ENCODE assay signal across 8 mouse cellular contexts in genomic region chr6:39319061-39319761, GRCm38 (mm10). TPM values are rescaled to one million over a fixed set of nuclear protein-coding genes. Genes with fewer than 3 reads are reported as not detected.
DNase-seq lines count a peak whose midpoint lies in the region; ATAC-seq and TF ChIP-seq lines count a peak whose summit lies in the region.

No protein-coding gene starts in this region.

- peak; percentile 80 for DNase-seq in 3134 (ENCODE audit: extremely low read depth, insufficient read length, low spot score)
- peak; percentile 95 for DNase-seq in Muller cell, postnatal 12 days (ENCODE audit: inconsistent ontology term)
- peak; percentile 86 to 87 for DNase-seq in cerebellum, postnatal 25 days
- DNase-seq in heart, adult 2 months = peak; percentile 65 to 83
- peak; percentile 28 for DNase-seq in kidney, postnatal 14 days
- peak; percentile 74 for DNase-seq in lung, postnatal 10 days
- no peak for DNase-seq in embryo, embryonic 9.5 days (ENCODE audit: extremely low spot score)

- peak; percentile 70; the same call in 1 of the 2 replicates for ATAC-seq in stomach, embryonic 16.5 days (ENCODE audit: insufficient read depth, low FRiP score)

- peaks cover 5% of the 10 kb centered on the region for H3K4me1 ChIP-seq in heart, adult 2 months (ENCODE audit: control insufficient read depth, insufficient read depth, low read length)
- no peaks in the 10 kb centered on the region for H3K4me1 ChIP-seq in stomach, embryonic 16.5 days (ENCODE audit: control insufficient read depth, insufficient read depth, low read length)

- 0 out of 2 replicates have a peak, but pooled peaks have one; percentile 26 for TF ChIP-seq EP300 in heart, adult 2 months (IDR thresholded peaks at IDR 0.05; ENCODE audit: insufficient read depth, low read depth, low read length)

- H3K27me3 ChIP-seq in heart, adult 2 months (ENCODE audit: control insufficient read depth, insufficient read depth, low read length) = no peaks in the 10 kb centered on the region
- H3K27me3 ChIP-seq in stomach, embryonic 16.5 days (ENCODE audit: control insufficient read depth, insufficient read depth, low read length) = no peaks in the 10 kb centered on the region

- peak overlapping the region; percentile 74 for H3K27ac ChIP-seq in heart, adult 2 months
- H3K27ac ChIP-seq in stomach, embryonic 16.5 days (ENCODE audit: low read length) = peak overlapping the region; percentile 40; the same call in 1 of the 2 replicates

- no peak for TF ChIP-seq CTCF in heart, adult 2 months (IDR thresholded peaks at IDR 0.05)

- H3K36me3 ChIP-seq in heart, adult 2 months (ENCODE audit: control insufficient read depth, insufficient read depth, low read length) = 0 out of 2 replicates have a peak, but pooled peaks cover 2% of the 10 kb centered on the region
- no peaks in the 10 kb centered on the region for H3K36me3 ChIP-seq in stomach, embryonic 16.5 days (ENCODE audit: control insufficient read depth, insufficient read depth, low read length)

- intact Hi-C loops in heart, adult 2 months (cut with DNase I) = no loop called here

- TF ChIP-seq POLR2A in heart, adult 2 months (IDR thresholded peaks at IDR 0.05; ENCODE audit: insufficient read depth, low read depth, low read length) = no peak

- no peak overlapping the region for H3K4me3 ChIP-seq in heart, adult 2 months
- no peak overlapping the region for H3K4me3 ChIP-seq in stomach, embryonic 16.5 days (replicated peaks; ENCODE audit: low read length)

- H3K79me2 ChIP-seq in heart, adult 2 months (replicated peaks; ENCODE audit: control insufficient read depth, insufficient read depth, low read length) = no peaks in the 10 kb centered on the region

- H3K4me2 ChIP-seq in stomach, embryonic 16.5 days (ENCODE audit: low read depth, low read length) = no peak overlapping the region

- no peaks in the 10 kb centered on the region for H3K9me3 ChIP-seq in stomach, embryonic 16.5 days (replicated peaks; ENCODE audit: control insufficient read depth, low read length)

- 0 out of 2 replicates have a peak overlapping the region, but pooled peaks have one; percentile 21 for H3K9ac ChIP-seq in heart, adult 2 months (ENCODE audit: low read depth, low read length)
- no peak overlapping the region for H3K9ac ChIP-seq in stomach, embryonic 16.5 days (ENCODE audit: low read length)

- 27% methylated on average over 19 of the region's 19 CpGs for WGBS in heart, adult 2 months
- 54% methylated on average over 17 of the region's 19 CpGs for WGBS in stomach, embryonic 16.5 days

RNA-seq across cellular contexts. Expression of gene Slc37a3, which starts 58.3 kb away (rescaled TPM):
- 10 to 100 TPM; 18.8 to 19.3 TPM for total RNA-seq in heart, adult 2 months (2021)
- 9.2 and 16.8 TPM in 2 replicates for polyA plus RNA-seq in heart, adult 2 months (2012; rRNA removed)
- polyA plus RNA-seq in stomach, embryonic 16.5 days (2015; fragmentation: Nextera tagmentation; extraction: Ambion mirVana) = 40.6 and 42.3 TPM in 2 replicates
